Mouse (Mus musculus) embryonic fibroblast, embryonic 13.5 days (primary cell): ENCODE data around the gene Dcaf10. TPM values are rescaled to one million over a fixed set of nuclear protein-coding genes. Genes with fewer than 3 reads are reported as not detected.

ENCODE experiments used
- H3K27ac ChIP-seq: 2 replicates; pipeline ENCODE4 v1.5.1; 2012; ENCODE audit warnings: low read length, control low read depth, inconsistent platforms; ENCODE audit not compliant: insufficient read depth
- H3K4me1 ChIP-seq: 2 replicates; pipeline ENCODE4 v1.6.1; 2011; ENCODE audit warnings: low read length; ENCODE audit not compliant: control insufficient read depth, insufficient read depth
- H3K4me3 ChIP-seq: 2 replicates; pipeline ENCODE4 v1.5.1; 2011; ENCODE audit warnings: mild to moderate bottlenecking, control low read depth, low read length; ENCODE audit not compliant: insufficient read depth
- CTCF ChIP-seq: IDR thresholded peaks from 2 replicates; pipeline ENCODE4 v1.5.1; 2011; ENCODE audit warnings: mild to moderate bottlenecking, control low read depth, low read length, moderate library complexity, borderline replicate concordance; ENCODE audit not compliant: insufficient read depth
- POLR2A ChIP-seq: IDR thresholded peaks from 2 replicates; pipeline ENCODE4 v1.6.1; 2011; ENCODE audit warnings: low read depth, mild to moderate bottlenecking, control low read depth, low read length, moderate library complexity
- polyA plus RNA-seq: library from polyadenylated mRNA; stranded (reverse); fragments of >200 nt; gene quantifications from 2 replicates; pipeline ENCODE4 v1.2.4, GENCODE M21; 2011; ENCODE audit warnings: low read depth; ENCODE audit not compliant: missing spikeins, insufficient read length

Dcaf10 gene
- polyA plus RNA-seq, 1 experiment, result 26.3 TPM

DNA sequence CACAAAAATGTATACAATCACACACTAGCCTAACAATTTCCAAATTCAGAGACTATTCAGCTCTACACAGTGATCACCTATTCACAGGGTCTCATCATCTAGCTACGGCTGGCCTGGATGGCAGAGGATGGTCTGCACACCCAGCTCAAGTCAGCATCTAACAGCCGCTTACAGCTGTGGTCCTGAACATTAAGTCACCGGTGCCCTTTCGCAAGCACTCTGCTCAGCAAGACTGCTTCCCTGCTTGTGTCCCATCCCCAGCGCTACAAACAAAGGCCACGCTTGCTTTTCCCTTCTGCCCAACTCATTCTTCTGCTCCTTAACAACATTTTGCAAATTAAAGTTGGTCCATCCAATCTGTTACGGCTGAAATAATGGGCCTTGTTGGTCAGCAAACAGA, 64.5 kb downstream of the Dcaf10 start:
- Histone ChIP-seq H3K27ac (no peak overlapping the region), H3K4me3 (no peak overlapping the region), H3K4me1 (no peaks in the 10 kb centered on the region)
- TF ChIP-seq CTCF (no peak), POLR2A (no peak)

DNA sequence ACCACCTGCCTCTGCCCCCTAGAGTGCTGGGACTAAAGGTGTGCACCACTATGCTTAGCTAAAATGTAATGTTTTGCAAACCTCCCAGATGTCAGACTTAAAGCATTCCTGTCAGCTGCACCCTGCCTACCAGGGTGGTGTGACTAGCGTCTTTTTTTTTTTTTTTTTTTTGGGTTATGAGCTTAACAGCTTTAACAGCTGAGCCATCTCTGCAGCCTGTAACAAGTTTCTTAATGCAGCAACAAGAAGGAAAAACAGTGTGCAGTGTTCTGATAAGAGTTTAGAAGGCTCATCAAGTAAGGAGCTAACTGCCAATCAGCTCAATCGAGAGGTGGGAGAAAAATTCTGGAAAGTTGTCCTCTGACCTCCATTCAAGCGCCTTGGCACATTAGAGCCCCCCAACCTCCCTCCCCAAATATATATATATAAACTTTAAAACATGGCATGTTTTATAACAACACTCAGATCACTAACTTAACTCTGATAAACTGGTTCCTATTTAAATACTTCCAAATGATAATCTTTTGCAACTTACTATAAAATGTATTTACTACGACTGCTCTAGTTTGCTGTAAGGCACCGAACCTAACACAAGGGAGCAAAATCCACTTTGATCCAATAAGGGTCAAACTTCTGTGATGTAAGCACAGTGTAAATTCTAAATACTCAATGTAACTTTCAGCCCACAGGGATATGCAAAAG, 65.3 kb downstream of the Dcaf10 start:
- Histone ChIP-seq H3K4me1 (no peaks in the 10 kb centered on the region), H3K27ac (no peak overlapping the region), H3K4me3 (peak overlapping the region; percentile 95)
- TF ChIP-seq CTCF (no peak), POLR2A (no peak)

DNA sequence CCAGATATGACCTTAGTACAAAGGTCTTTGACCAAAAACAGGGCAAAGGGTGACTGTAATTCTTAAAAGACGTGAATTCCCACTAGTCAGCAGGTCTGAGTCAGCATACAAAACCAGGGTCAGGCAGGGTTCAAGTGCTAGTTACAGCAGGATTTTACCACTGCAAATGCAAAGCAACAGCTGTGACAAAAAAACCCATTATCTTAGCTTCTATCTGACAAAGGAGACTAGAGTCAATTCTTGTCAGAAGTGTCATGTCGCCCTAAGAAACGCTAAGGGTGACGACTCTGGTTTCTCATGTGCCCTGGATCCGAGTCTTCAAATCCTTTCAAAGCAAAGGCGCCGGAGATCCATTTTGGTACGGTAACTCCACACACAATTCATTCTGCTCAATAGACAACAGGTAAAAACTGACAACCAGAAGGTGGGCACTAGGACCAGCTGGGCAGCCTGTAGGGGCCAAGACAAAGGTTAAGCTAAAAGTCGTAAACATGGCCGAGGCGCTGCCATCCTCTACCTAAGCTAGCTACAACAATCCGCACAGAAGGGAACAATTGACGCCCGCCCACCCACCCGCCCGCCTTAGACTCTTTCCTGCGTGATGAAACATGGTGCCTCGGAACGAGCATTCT, 65.9 kb downstream of the Dcaf10 start:
- H3K27ac ChIP-seq, result no peak overlapping the region; the same call in 1 of the 2 replicates
- TF ChIP-seq POLR2A, result no peak
- TF ChIP-seq CTCF, result no peak

DNA sequence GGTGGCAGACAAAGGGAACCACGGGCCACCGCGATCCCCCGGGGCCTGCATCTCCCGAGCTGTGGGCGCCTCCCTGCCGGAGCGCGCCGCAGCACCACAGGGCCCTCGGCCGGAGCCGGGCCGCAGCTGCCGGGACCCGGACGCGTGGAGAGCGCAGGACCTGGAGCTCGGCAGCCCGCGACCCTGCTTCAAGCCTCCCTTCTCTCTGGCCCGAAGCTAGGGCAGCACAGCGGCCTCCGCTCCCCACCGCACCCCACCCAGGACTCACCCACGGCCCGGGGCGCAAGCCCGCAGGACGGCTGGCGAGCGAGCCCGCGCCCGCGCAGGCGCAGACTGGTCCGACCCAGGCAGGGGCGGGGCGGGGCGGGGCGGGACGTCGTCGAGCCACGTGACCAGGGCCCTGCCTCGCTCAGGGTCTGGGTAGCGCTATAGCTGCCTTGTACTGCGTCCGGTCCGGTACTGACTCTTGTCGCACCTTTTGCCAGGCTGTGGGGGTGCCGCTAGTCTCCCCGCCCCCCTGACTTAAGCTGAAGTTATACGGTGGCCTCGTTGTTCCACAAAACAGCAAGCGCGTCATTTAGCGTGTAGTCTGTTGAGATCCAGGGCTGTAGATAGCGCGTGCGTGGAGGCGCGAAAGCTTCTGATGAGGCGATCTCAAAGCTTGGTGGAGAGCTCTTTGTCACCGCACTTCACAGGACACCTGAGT, 66.7 kb downstream of the Dcaf10 start, which contains the start of gene Slc25a51:
Gene Slc25a51 (minus strand): TSS at position 340 of the 706 bp plus-strand sequence.
- Histone ChIP-seq H3K27ac (peak within 1 kb of the TSS; percentile 76), H3K4me1 (no peaks in the 10 kb centered on the region), H3K4me3 (peak within 1 kb of the TSS; percentile 95)
- TF ChIP-seq POLR2A (peak; percentile 93), CTCF (no peak)

More for the DNA sequence above, 65.9 kb downstream of the Dcaf10 start:
- Histone ChIP-seq H3K4me1 (no peaks in the 10 kb centered on the region), H3K4me3 (peak overlapping the region; percentile 95)

DNA sequence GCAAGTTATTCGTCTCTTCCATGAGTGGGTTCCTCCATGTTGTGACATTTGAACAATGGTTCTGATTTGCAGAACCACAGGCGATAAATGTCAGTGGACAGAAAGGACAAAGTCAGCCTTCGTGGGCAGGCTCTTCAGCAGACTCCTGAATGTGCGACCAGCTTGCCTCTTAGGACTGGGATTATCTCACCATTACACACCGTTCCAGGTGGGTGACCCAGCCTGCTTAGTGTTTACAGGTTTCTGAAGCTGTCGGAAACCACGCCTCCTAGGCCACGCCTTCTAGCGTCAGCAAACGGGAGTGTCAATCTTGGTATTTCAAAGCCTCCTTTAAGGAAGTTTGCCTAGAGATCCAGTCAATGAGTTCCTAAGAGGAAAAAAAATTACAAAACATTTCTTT, 67.4 kb downstream of the Dcaf10 start:
- no peak for TF ChIP-seq CTCF
- peak; percentile 50 for TF ChIP-seq POLR2A
- peak overlapping the region; percentile 29; the same call in 1 of the 2 replicates for H3K27ac ChIP-seq
- H3K4me1 ChIP-seq, result no peaks in the 10 kb centered on the region
- peak overlapping the region; percentile 35 for H3K4me3 ChIP-seq

DNA sequence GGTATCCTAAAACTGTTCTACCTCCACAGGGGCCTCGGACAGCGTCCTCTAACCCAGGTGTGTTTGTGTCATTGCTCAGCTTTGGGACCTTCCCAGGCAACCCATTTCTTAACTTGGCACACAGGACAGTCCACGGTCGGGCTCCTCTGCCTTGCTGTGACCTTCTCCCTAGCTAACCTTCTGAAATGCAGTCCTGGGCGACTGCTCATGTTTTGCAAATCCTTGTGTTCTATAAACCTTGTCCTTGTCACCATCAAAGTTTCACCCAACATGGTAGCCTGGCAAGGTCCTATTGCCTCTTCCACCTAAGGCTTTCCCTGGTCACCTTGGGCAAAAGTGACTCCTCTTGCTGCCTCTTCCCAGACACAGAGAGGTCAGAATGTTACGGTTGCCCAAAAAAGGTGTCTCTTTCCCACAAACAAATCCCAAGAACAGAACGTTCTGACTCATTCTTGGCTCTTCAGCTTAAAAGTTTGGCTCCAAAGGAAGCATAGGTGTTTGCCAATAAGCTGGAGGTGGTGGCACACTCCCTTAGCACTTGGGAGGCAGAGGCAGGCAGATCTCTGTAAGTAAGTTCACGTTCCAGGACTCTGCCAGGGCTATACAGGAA, 69.4 kb downstream of the Dcaf10 start:
- H3K27ac ChIP-seq, result no peak overlapping the region
- no peak overlapping the region for H3K4me3 ChIP-seq
- TF ChIP-seq CTCF, result no peak
- TF ChIP-seq POLR2A, result no peak
- H3K4me1 ChIP-seq, result no peaks in the 10 kb centered on the region

DNA sequence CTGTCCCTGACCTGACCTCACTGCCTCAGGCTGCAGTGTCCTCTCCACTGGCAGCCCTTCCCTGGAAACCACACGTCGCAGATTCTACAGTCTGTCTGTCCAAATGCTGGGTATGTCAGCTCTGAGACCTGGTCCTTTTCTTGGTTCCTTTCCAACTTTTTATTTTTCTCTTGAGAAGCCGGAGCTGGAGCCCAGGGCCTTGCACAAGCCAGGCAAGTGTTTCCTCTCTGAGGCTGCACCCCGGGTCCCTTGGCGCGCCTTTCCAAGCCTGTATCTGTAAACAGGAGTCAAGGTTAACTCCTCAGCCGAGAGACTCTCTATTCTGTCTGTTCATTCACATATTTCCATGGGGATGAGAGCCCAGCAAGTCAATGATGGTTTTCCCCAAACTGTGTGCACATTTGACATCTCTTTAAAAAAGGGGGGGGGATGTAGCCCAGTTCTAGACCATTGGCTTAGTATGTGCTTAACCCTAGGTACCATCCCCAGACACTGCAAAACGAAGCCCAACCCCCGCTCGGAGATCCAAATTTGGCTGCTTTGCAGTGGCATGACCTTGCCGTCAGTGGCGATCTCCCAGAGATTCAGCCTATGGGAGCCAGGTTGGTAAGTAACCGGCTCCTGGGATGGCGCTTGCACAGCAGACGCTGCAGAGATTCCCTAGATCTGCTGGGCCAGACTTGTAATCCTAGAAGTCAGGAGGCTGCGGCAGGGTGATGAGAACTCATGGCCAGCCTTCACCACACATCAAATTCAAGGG, 70.7 kb downstream of the Dcaf10 start:
- Histone ChIP-seq H3K4me3 (no peak overlapping the region), H3K27ac (no peak overlapping the region), H3K4me1 (no peaks in the 10 kb centered on the region)
- no peak for TF ChIP-seq CTCF
- no peak for TF ChIP-seq POLR2A

DNA sequence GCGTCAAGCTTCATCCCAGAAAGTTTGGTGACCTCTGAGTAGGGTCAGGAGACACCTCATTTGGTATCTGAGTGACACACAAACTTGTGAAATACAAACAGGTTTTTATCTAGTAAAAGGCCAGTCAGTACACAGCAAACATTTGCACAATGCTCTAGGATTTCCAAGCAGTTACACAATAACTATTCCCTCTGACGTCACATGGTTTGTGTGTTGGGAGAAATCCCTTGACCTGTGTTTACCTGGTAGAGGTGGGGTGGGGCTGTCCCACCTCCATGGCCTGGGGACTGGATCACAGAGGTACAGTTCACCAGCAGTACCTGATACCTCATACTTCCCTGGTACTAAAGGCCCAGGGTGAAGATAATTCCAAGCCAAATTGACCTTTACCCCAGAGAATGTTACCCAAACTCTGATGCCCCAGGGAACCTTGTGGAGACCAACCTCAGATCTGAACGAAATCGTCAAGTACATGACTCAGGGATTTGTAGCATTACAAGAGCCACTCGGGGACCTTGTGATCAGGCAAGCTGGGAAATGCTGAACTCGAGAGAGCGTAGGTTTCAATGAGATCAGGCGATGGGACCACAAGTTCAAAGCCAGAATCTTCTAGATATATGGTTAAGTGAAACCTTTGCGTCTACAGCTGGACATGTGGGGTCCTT, 71.9 kb downstream of the Dcaf10 start:
- Histone ChIP-seq H3K27ac (no peak overlapping the region), H3K4me3 (no peak overlapping the region), H3K4me1 (no peaks in the 10 kb centered on the region)

More for the DNA sequence above, 71.9 kb downstream of the Dcaf10 start:
- TF ChIP-seq POLR2A, result no peak
- TF ChIP-seq CTCF, result no peak
